Mouse (Mus musculus) E14TG2a.4 (cell line): ENCODE data around the gene Tmem183a.

Experiments
- H3K27me3 ChIP-seq: 2 replicates; pipeline ENCODE4 v1.6.1; 2014; ENCODE audit warnings: low read length, control low read depth; ENCODE audit not compliant: insufficient read depth
- H3K36me3 ChIP-seq: 2 replicates; pipeline ENCODE4 v1.6.1; 2014; ENCODE audit warnings: low read length, control low read depth; ENCODE audit not compliant: insufficient read depth
- H3K4me1 ChIP-seq: replicated peaks from 2 replicates; pipeline ENCODE4 v1.6.1; 2014; ENCODE audit warnings: low read depth, low read length, control low read depth
- H3K4me3 ChIP-seq: replicated peaks from 2 replicates; pipeline ENCODE4 v1.5.1; 2014; ENCODE audit warnings: mild to moderate bottlenecking, low read length
- H3K9me3 ChIP-seq: 2 replicates; pipeline ENCODE4 v1.6.1; 2014; ENCODE audit warnings: low read length, control low read depth
- CTCF ChIP-seq: conservative IDR thresholded peaks from 2 replicates; pipeline ENCODE4 v1.5.1; 2014; ENCODE audit warnings: low read length
- NANOG ChIP-seq: IDR thresholded peaks from 2 replicates; pipeline ENCODE4 v1.6.1; 2014; ENCODE audit warnings: borderline replicate concordance, low read length, mixed read lengths
- POU5F1 ChIP-seq: IDR thresholded peaks from 2 replicates; pipeline ENCODE4 v1.6.1; 2014; ENCODE audit warnings: low read length, borderline replicate concordance

The Tmem183a gene

GRCm38 (mm10) chr1:134318261-134318660, 43.5 kb downstream of the Tmem183a start:
- no peak for TF ChIP-seq POU5F1
- TF ChIP-seq NANOG: no peak
- no peak for TF ChIP-seq CTCF
- Histone ChIP-seq H3K4me3 (no peak overlapping the region), H3K4me1 (peaks cover 31% of the 10 kb centered on the region)

GRCm38 (mm10) chr1:134316361-134316760, 45.4 kb downstream of the Tmem183a start:
- Histone ChIP-seq H3K36me3 (peaks cover 98% of the 10 kb centered on the region), H3K4me1 (peaks cover 41% of the 10 kb centered on the region), H3K4me3 (no peak overlapping the region), H3K9me3 (no peaks in the 10 kb centered on the region), H3K27me3 (no peaks in the 10 kb centered on the region)
- TF ChIP-seq POU5F1 (no peak), NANOG (no peak), CTCF (no peak)

More at GRCm38 (mm10) chr1:134318261-134318660, 43.5 kb downstream of the Tmem183a start:
- no peaks in the 10 kb centered on the region for H3K27me3 ChIP-seq
- H3K36me3 ChIP-seq: peaks cover 98% of the 10 kb centered on the region
- peaks cover 4% of the 10 kb centered on the region; the same call in 1 of the 2 replicates for H3K9me3 ChIP-seq

- Histone ChIP-seq H3K4me1 (peaks cover 36% of the 10 kb centered on the region), H3K27me3 (no peaks in the 10 kb centered on the region), H3K36me3 (peaks cover 98% of the 10 kb centered on the region), H3K9me3 (no peaks in the 10 kb centered on the region), H3K4me3 (no peak overlapping the region)
- no peak for TF ChIP-seq POU5F1
- TF ChIP-seq CTCF: no peak
- no peak for TF ChIP-seq NANOG
Observed at GRCm38 (mm10) chr1:134315181-134315580, 46.6 kb downstream of the Tmem183a start.

GRCm38 (mm10) chr1:134311760-134312159, 50.0 kb downstream of the Tmem183a start:
- no peaks in the 10 kb centered on the region for H3K9me3 ChIP-seq
- H3K27me3 ChIP-seq: no peaks in the 10 kb centered on the region
- TF ChIP-seq NANOG (no peak), CTCF (no peak), POU5F1 (no peak)
- peaks cover 27% of the 10 kb centered on the region for H3K4me1 ChIP-seq
- no peak overlapping the region for H3K4me3 ChIP-seq
- H3K36me3 ChIP-seq: peaks cover 96% of the 10 kb centered on the region

- peaks cover 22% of the 10 kb centered on the region for H3K4me1 ChIP-seq
- no peak for TF ChIP-seq CTCF
- TF ChIP-seq POU5F1: no peak
- TF ChIP-seq NANOG: no peak
- H3K27me3 ChIP-seq: no peaks in the 10 kb centered on the region
- no peak overlapping the region for H3K4me3 ChIP-seq
- H3K36me3 ChIP-seq: peaks cover 95% of the 10 kb centered on the region
- H3K9me3 ChIP-seq: no peaks in the 10 kb centered on the region
Observed at GRCm38 (mm10) chr1:134310729-134311128, 51.0 kb downstream of the Tmem183a start.

- TF ChIP-seq CTCF (no peak), NANOG (no peak), POU5F1 (no peak)
- Histone ChIP-seq H3K4me1 (peaks cover 22% of the 10 kb centered on the region), H3K36me3 (peaks cover 95% of the 10 kb centered on the region), H3K4me3 (no peak overlapping the region), H3K9me3 (no peaks in the 10 kb centered on the region), H3K27me3 (no peaks in the 10 kb centered on the region)
Observed at GRCm38 (mm10) chr1:134310291-134310690, 51.5 kb downstream of the Tmem183a start.

- Histone ChIP-seq H3K9me3 (no peaks in the 10 kb centered on the region), H3K36me3 (peaks cover 97% of the 10 kb centered on the region), H3K27me3 (no peaks in the 10 kb centered on the region), H3K4me3 (no peak overlapping the region), H3K4me1 (peaks cover 30% of the 10 kb centered on the region)
- TF ChIP-seq CTCF: no peak
- no peak for TF ChIP-seq NANOG
- TF ChIP-seq POU5F1: no peak
Observed at GRCm38 (mm10) chr1:134307409-134307808, 54.4 kb downstream of the Tmem183a start.

- Histone ChIP-seq H3K36me3 (peaks cover 97% of the 10 kb centered on the region), H3K4me3 (no peak overlapping the region), H3K27me3 (peaks cover 10% of the 10 kb centered on the region), H3K9me3 (no peaks in the 10 kb centered on the region), H3K4me1 (peaks cover 30% of the 10 kb centered on the region)
- TF ChIP-seq POU5F1 (no peak), CTCF (no peak), NANOG (no peak)
Observed at GRCm38 (mm10) chr1:134304940-134305339, 56.8 kb downstream of the Tmem183a start.

- Histone ChIP-seq H3K36me3 (peaks cover 88% of the 10 kb centered on the region), H3K9me3 (no peaks in the 10 kb centered on the region), H3K27me3 (peaks cover 32% of the 10 kb centered on the region), H3K4me3 (no peak overlapping the region), H3K4me1 (peaks cover 37% of the 10 kb centered on the region)
- TF ChIP-seq POU5F1 (no peak), CTCF (no peak), NANOG (no peak)
Observed at GRCm38 (mm10) chr1:134302568-134303238, 59.1 kb downstream of the Tmem183a start.
